Mouse (Mus musculus) lung, embryonic 15.5 days (tissue): ENCODE measurements around the gene Gm17949. TPM values are rescaled to one million over a fixed set of nuclear protein-coding genes. Genes with fewer than 3 reads are reported as not detected.

Experiments
- ATAC-seq: fragments of 200-750 bp; cut with Nextera tagmentation; 2 replicates; pipeline ENCODE4 v1.8.0; 2017; ENCODE audit warnings: moderate number of reproducible peaks, borderline replicate concordance; ENCODE audit not compliant: low FRiP score, low TSS enrichment; ENCODE audit errors: extremely low read depth
- H3K27ac ChIP-seq: fragments of 300-500 bp; sonication (generic); 2 replicates; pipeline ENCODE4 v1.5.1; 2015; ENCODE audit warnings: moderate library complexity, mild to moderate bottlenecking, inconsistent platforms
- H3K27me3 ChIP-seq: fragments of 300-500 bp; sonication (generic); 2 replicates; pipeline ENCODE4 v1.6.1; 2015; ENCODE audit warnings: inconsistent platforms
- H3K36me3 ChIP-seq: fragments of 300-500 bp; sonication (generic); 2 replicates; pipeline ENCODE4 v1.6.1; 2015; ENCODE audit warnings: inconsistent platforms
- H3K4me1 ChIP-seq: fragments of 300-500 bp; sonication (generic); 2 replicates; pipeline ENCODE4 v1.6.1; 2015; ENCODE audit warnings: inconsistent platforms
- H3K4me2 ChIP-seq: fragments of 300-500 bp; sonication (generic); 2 replicates; pipeline ENCODE4 v1.6.1; 2015; ENCODE audit warnings: inconsistent platforms, mild to moderate bottlenecking, moderate library complexity
- H3K4me3 ChIP-seq: fragments of 300-500 bp; sonication (generic); 2 replicates; pipeline ENCODE4 v1.5.1; 2015; ENCODE audit warnings: mild to moderate bottlenecking, inconsistent platforms
- H3K9ac ChIP-seq: fragments of 300-500 bp; sonication (generic); 2 replicates; pipeline ENCODE4 v1.6.1; 2015; ENCODE audit warnings: inconsistent platforms
- H3K9me3 ChIP-seq: fragments of 300-500 bp; sonication (generic); 2 replicates; pipeline ENCODE4 v1.6.1; 2016; ENCODE audit warnings: inconsistent platforms
- WGBS: fragments of 180-500 bp; shearing (Covaris S2); methylation state at CpG from one replicate; pipeline ENCODE4 v1.1.7; 2015; 5-methylcytosine and 5-hydroxymethylcytosine counted together
- polyA plus RNA-seq: library from polyadenylated mRNA; unstranded; fragments of >200 nt; fragmentation: Nextera tagmentation; extraction: Ambion mirVana; gene quantifications from 2 replicates; pipeline ENCODE4 v1.2.1, GENCODE M21; 2015

Gene Gm17949
- 0.26 and 0.50 TPM in 2 replicates for polyA plus RNA-seq

GRCm38 (mm10) chr17:57011236-57012141 lies at the start of gene Gm17949, which contains the start of gene Gtf2f1:
Gene Gm17949, plus strand, starts transcription at chr17:57011469.
Gene Gtf2f1, minus strand, starts transcription at chr17:57011288.
- no peaks in the 10 kb centered on the region for H3K9me3 ChIP-seq
- WGBS = under 1% methylated on average over 51 of the region's 51 CpGs
- peak within 1 kb of the TSS; percentile 91 for H3K27ac ChIP-seq
- ATAC-seq = peak; percentile 89
- peak within 1 kb of the TSS; percentile 89 for H3K4me2 ChIP-seq
- no peaks in the 10 kb centered on the region for H3K27me3 ChIP-seq
- H3K4me3 ChIP-seq = peak within 1 kb of the TSS; percentile 79
- H3K36me3 ChIP-seq = peaks cover 25% of the 10 kb centered on the region
- peak within 1 kb of the TSS; percentile 76 for H3K9ac ChIP-seq
- peaks cover 22% of the 10 kb centered on the region for H3K4me1 ChIP-seq

GRCm38 (mm10) chr17:56961880-56962279 lies 49.4 kb upstream of the Gm17949 start:
- 88% methylated on average over 4 of the region's 4 CpGs for WGBS
- no peaks in the 10 kb centered on the region for H3K9me3 ChIP-seq
- H3K36me3 ChIP-seq = no peaks in the 10 kb centered on the region

GRCm38 (mm10) chr17:56962642-56963405 lies 48.4 kb upstream of the Gm17949 start:
- no peaks in the 10 kb centered on the region for H3K4me1 ChIP-seq
- H3K27ac ChIP-seq = no peak overlapping the region
- WGBS = 63% methylated on average over 5 of the region's 5 CpGs
- no peaks in the 10 kb centered on the region for H3K36me3 ChIP-seq
- no peaks in the 10 kb centered on the region for H3K9me3 ChIP-seq
- H3K4me3 ChIP-seq = no peak overlapping the region
- H3K9ac ChIP-seq = no peak overlapping the region
- no peak for ATAC-seq
- no peaks in the 10 kb centered on the region for H3K27me3 ChIP-seq
- no peak overlapping the region for H3K4me2 ChIP-seq

More at GRCm38 (mm10) chr17:56961880-56962279, 49.4 kb upstream of the Gm17949 start:
- H3K27ac ChIP-seq = no peak overlapping the region
- no peak overlapping the region for H3K4me2 ChIP-seq
- H3K4me1 ChIP-seq = no peaks in the 10 kb centered on the region
- ATAC-seq = no peak
- H3K27me3 ChIP-seq = no peaks in the 10 kb centered on the region
- no peak overlapping the region for H3K4me3 ChIP-seq
- H3K9ac ChIP-seq = no peak overlapping the region

- 65% methylated on average over 6 of the region's 6 CpGs for WGBS
- Histone ChIP-seq H3K4me3 (no peak overlapping the region), H3K4me1 (no peaks in the 10 kb centered on the region), H3K4me2 (no peak overlapping the region), H3K9ac (no peak overlapping the region), H3K36me3 (no peaks in the 10 kb centered on the region), H3K27me3 (no peaks in the 10 kb centered on the region), H3K27ac (no peak overlapping the region), H3K9me3 (no peaks in the 10 kb centered on the region)
- ATAC-seq = no peak
These were observed 47.6 kb upstream of the Gm17949 start for GRCm38 (mm10) chr17:56963646-56964045.

GRCm38 (mm10) chr17:56969321-56969720 lies 41.9 kb upstream of the Gm17949 start:
- H3K4me3 ChIP-seq = no peak overlapping the region
- no peaks in the 10 kb centered on the region for H3K9me3 ChIP-seq
- no peak overlapping the region for H3K27ac ChIP-seq
- no peaks in the 10 kb centered on the region for H3K27me3 ChIP-seq
- no peaks in the 10 kb centered on the region for H3K36me3 ChIP-seq
- H3K9ac ChIP-seq = no peak overlapping the region
- H3K4me2 ChIP-seq = no peak overlapping the region
- ATAC-seq = no peak
- no peaks in the 10 kb centered on the region for H3K4me1 ChIP-seq
- WGBS = 39% methylated on average over 3 of the region's 3 CpGs

- H3K9ac ChIP-seq = no peak overlapping the region
- no peaks in the 10 kb centered on the region for H3K27me3 ChIP-seq
- ATAC-seq = no peak
- H3K9me3 ChIP-seq = no peaks in the 10 kb centered on the region
- no peak overlapping the region for H3K27ac ChIP-seq
- H3K4me1 ChIP-seq = no peaks in the 10 kb centered on the region
- 59% methylated on average over 5 of the region's 5 CpGs for WGBS
- H3K4me2 ChIP-seq = no peak overlapping the region
- no peak overlapping the region for H3K4me3 ChIP-seq
- H3K36me3 ChIP-seq = no peaks in the 10 kb centered on the region
These were observed 41.2 kb upstream of the Gm17949 start for GRCm38 (mm10) chr17:56970081-56970480.

- 56% methylated on average over 13 of the region's 14 CpGs for WGBS
- Histone ChIP-seq H3K4me2 (no peak overlapping the region), H3K4me1 (no peaks in the 10 kb centered on the region), H3K9ac (no peak overlapping the region), H3K27me3 (no peaks in the 10 kb centered on the region), H3K36me3 (no peaks in the 10 kb centered on the region), H3K9me3 (no peaks in the 10 kb centered on the region), H3K27ac (no peak overlapping the region), H3K4me3 (no peak overlapping the region)
- ATAC-seq = no peak
These were observed 37.1 kb upstream of the Gm17949 start for GRCm38 (mm10) chr17:56973956-56974707.

- H3K4me1 ChIP-seq = no peaks in the 10 kb centered on the region
- H3K4me3 ChIP-seq = no peak overlapping the region
- H3K27ac ChIP-seq = no peak overlapping the region
- 70% methylated on average over 5 of the region's 5 CpGs for WGBS
- H3K4me2 ChIP-seq = no peak overlapping the region
- ATAC-seq = no peak
- H3K9me3 ChIP-seq = no peaks in the 10 kb centered on the region
- no peaks in the 10 kb centered on the region for H3K36me3 ChIP-seq
- H3K27me3 ChIP-seq = no peaks in the 10 kb centered on the region
- H3K9ac ChIP-seq = no peak overlapping the region
These were observed 36.5 kb upstream of the Gm17949 start for GRCm38 (mm10) chr17:56974708-56975240.

GRCm38 (mm10) chr17:56975391-56975790 lies 35.9 kb upstream of the Gm17949 start:
- Histone ChIP-seq H3K9me3 (no peaks in the 10 kb centered on the region), H3K9ac (no peak overlapping the region), H3K36me3 (no peaks in the 10 kb centered on the region), H3K27ac (no peak overlapping the region), H3K4me3 (no peak overlapping the region), H3K27me3 (no peaks in the 10 kb centered on the region), H3K4me2 (no peak overlapping the region), H3K4me1 (no peaks in the 10 kb centered on the region)
- ATAC-seq = no peak
- 62% methylated on average over 3 of the region's 3 CpGs for WGBS

- H3K4me2 ChIP-seq = no peak overlapping the region
- no peaks in the 10 kb centered on the region for H3K9me3 ChIP-seq
- H3K9ac ChIP-seq = no peak overlapping the region
- no peaks in the 10 kb centered on the region for H3K36me3 ChIP-seq
- no peak for ATAC-seq
- H3K4me1 ChIP-seq = no peaks in the 10 kb centered on the region
- no peak overlapping the region for H3K27ac ChIP-seq
- H3K4me3 ChIP-seq = no peak overlapping the region
- WGBS = 59% methylated on average over 8 of the region's 8 CpGs
- no peaks in the 10 kb centered on the region for H3K27me3 ChIP-seq
These were observed 34.5 kb upstream of the Gm17949 start for GRCm38 (mm10) chr17:56976531-56977390.
